Comparison of ENCODE assay signal across 8 mouse cellular contexts in genomic region chr4:106232499-106232970, GRCm38 (mm10).
DNase-seq lines count a peak whose midpoint lies in the region; ATAC-seq lines count a peak whose summit lies in the region.

No protein-coding gene starts in this region.

- 23% methylated on average over 9 of the region's 9 CpGs for WGBS in intestine, embryonic 15.5 days
- 11% methylated on average over 9 of the region's 9 CpGs for WGBS in liver, embryonic 11.5 days

- no peak overlapping the region for H3K9ac ChIP-seq in intestine, embryonic 15.5 days
- peak overlapping the region; percentile 53; the same call in 1 of the 2 replicates for H3K9ac ChIP-seq in liver, embryonic 11.5 days (ENCODE audit: low read depth, low read length)

- H3K4me1 ChIP-seq in intestine, embryonic 15.5 days (replicated peaks) = no peaks in the 10 kb centered on the region
- H3K4me1 ChIP-seq in liver, embryonic 11.5 days (replicated peaks; ENCODE audit: control insufficient read depth, insufficient read depth, low read length) = peaks cover 15% of the 10 kb centered on the region

- no peak overlapping the region for H3K4me2 ChIP-seq in intestine, embryonic 15.5 days (replicated peaks)
- H3K4me2 ChIP-seq in liver, embryonic 11.5 days = peak overlapping the region; percentile 46

- H3K36me3 ChIP-seq in intestine, embryonic 15.5 days = no peaks in the 10 kb centered on the region
- H3K36me3 ChIP-seq in liver, embryonic 11.5 days (ENCODE audit: control insufficient read depth, insufficient read depth, low read length) = no peaks in the 10 kb centered on the region

- peak; percentile 61 for ATAC-seq in intestine, embryonic 15.5 days
- peak; percentile 90 for ATAC-seq in liver, embryonic 11.5 days (replicated peaks; ENCODE audit: low FRiP score)
- ATAC-seq in erythroid progenitor cell, adult 5-6 weeks (replicated peaks; ENCODE audit: low FRiP score, poor library complexity, severe bottlenecking) = no peak

- H3K4me3 ChIP-seq in intestine, embryonic 15.5 days (replicated peaks) = no peak overlapping the region
- H3K4me3 ChIP-seq in liver, embryonic 11.5 days (ENCODE audit: low read depth, low read length) = no peak overlapping the region

- no peaks in the 10 kb centered on the region for H3K27me3 ChIP-seq in intestine, embryonic 15.5 days (replicated peaks)
- no peaks in the 10 kb centered on the region for H3K27me3 ChIP-seq in liver, embryonic 11.5 days (replicated peaks; ENCODE audit: control insufficient read depth, insufficient read depth, low read length)

- no peaks in the 10 kb centered on the region for H3K9me3 ChIP-seq in intestine, embryonic 15.5 days
- no peaks in the 10 kb centered on the region; the same call in 1 of the 2 replicates for H3K9me3 ChIP-seq in liver, embryonic 11.5 days (ENCODE audit: control insufficient read depth, low read length)

- H3K27ac ChIP-seq in intestine, embryonic 15.5 days = no peak overlapping the region
- H3K27ac ChIP-seq in liver, embryonic 11.5 days (ENCODE audit: low read depth, low read length) = peak overlapping the region; percentile 67

- peak; percentile 83 for DNase-seq in Muller cell, postnatal 12 days (ENCODE audit: inconsistent ontology term)
- DNase-seq in cerebellum, adult 11-12 months = peak; percentile 66
- peak; percentile 40 to 79 for DNase-seq in frontal cortex, postnatal 14 days (ENCODE audit: low spot score in 2 of 2)
- DNase-seq in liver, embryonic 11.5 days (ENCODE audit: low spot score) = peak; percentile 62
- peak; percentile 83 to 90 for DNase-seq in right cerebral cortex, postnatal 10 days (ENCODE audit: low spot score in 2 of 2)
- DNase-seq in adrenal gland, adult 2 months = no peak
